Comparison of ENCODE assay signal across 14 mouse cellular contexts in the genomic region with DNA sequence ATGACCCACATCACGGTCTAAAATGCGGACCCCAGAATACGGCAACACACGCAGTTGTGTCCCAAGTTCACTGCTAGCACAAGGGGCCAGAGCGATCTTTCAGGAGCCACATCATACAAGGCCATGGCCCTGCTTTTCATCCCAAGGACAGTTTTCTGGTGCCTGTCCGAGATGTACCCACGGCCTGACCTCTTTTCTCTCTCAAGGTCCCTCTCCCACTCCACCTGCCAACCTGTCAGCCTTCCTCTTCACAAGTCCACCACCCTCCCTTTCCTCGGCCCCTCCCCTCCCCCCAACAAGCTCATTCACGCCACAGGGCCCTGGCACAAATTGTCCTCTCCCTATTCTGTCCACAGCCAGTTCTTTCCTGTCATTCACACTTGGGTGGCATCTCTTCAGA. TPM values are rescaled to one million over a fixed set of nuclear protein-coding genes. Genes with fewer than 3 reads are reported as not detected.
DNase-seq lines count a peak whose midpoint lies in the region; ATAC-seq lines count a peak whose summit lies in the region.
"Had no signal": no experiment of that assay in that cellular context is flagged by ENCODE, and none has a peak within 500 bp of the region (broad histone marks: within the 10 kb centered on the region; RNA-seq: fewer than 3 reads in every experiment).

No protein-coding gene starts in this region.

- peak; percentile 46 for DNase-seq in cerebellum, adult 9-10 months
- peak; percentile 72 for DNase-seq in adrenal gland, adult 2 months
- DNase-seq in adrenal gland, adult 8-10 months: peak; percentile 61
- DNase-seq in cerebellum, adult 9-11 months: peak; percentile 50
- no peak for DNase-seq in kidney, postnatal 14 days
- DNase-seq: B cell, adult 2 months; gastrocnemius, postnatal 25 days; kidney, adult 18-20 months; kidney, postnatal 4 days; right cerebral cortex, postnatal 4 days; thymus, adult 18-20 months; thymus, postnatal 4 days had no signal

- no peak for ATAC-seq in cerebellum, adult (ENCODE audit: insufficient number of reproducible peaks, low FRiP score, low TSS enrichment)
- ATAC-seq: forebrain, embryonic 15.5 days had no signal

RNA-seq across cellular contexts. Expression of gene Cnksr3, which starts 9.5 kb away (rescaled TPM):
- 10 to 100 TPM; 11.1 to 14.5 TPM for total RNA-seq in adrenal gland, adult 2 months (2021)
- polyA plus RNA-seq in adrenal gland, adult 2 months (2012; rRNA removed): 9.2 and 9.5 TPM in 2 replicates
- total RNA-seq in adrenal gland, adult 8-10 months (2022): 10 to 100 TPM; 15.9 to 17.5 (median 15.9) TPM
